Mouse (Mus musculus) liver, postnatal 0 days (tissue): ENCODE data around the gene Utp18.

Experiments used
- CTCF ChIP-seq: sonication (generic); IDR thresholded peaks from 2 replicates; pipeline ENCODE4 v1.5.1; 2016; ENCODE audit warnings: antibody characterized with exemption, low read depth
- EP300 ChIP-seq: IDR thresholded peaks from 2 replicates; pipeline ENCODE4 v1.6.1; 2016; ENCODE audit warnings: antibody characterized with exemption, low read depth, mild to moderate bottlenecking

- TF ChIP-seq CTCF: no peak
- no peak for TF ChIP-seq EP300
These were observed 67.4 kb downstream of the Utp18 start for GRCm38 (mm10) chr11:93817966-93818738.
